Mouse (Mus musculus): Measurements from ENCODE around the gene Commd7.

- TF ChIP-seq CTCF (IDR thresholded peaks at IDR 0.05; ENCODE audit: low read depth): no peak
- TF ChIP-seq EP300 (IDR thresholded peaks at IDR 0.05; ENCODE audit: low read depth): no peak
Measured at GRCm38 (mm10) chr2:153670111-153670510, 37.5 kb upstream of the Commd7 start.

Measured in heart, postnatal 0 days (tissue).